Mouse (Mus musculus): ENCODE measurements at regions not wholly inside any gene's neighbourhood (a gene's known extent, or its start where the extent isn't known, plus 50 kb on each side); places are given as distances from the start of the nearest gene placed in this dataset.

GRCm38 (mm10) chr1:57272593-57272992 is 104.8 kb upstream of the 1700066M21Rik start:
- 86% methylated on average over 5 of the region's 5 CpGs for WGBS
- Histone ChIP-seq H3K9me3 (replicated peaks; ENCODE audit: control insufficient read depth, low read length, poor library complexity, severe bottlenecking) (no peaks in the 10 kb centered on the region), H3K27me3 (ENCODE audit: control insufficient read depth, insufficient read depth, low read depth, low read length) (peaks cover 7% of the 10 kb centered on the region), H3K4me2 (ENCODE audit: low read length) (no peak overlapping the region), H3K4me1 (ENCODE audit: control insufficient read depth, insufficient read depth, low read length) (no peaks in the 10 kb centered on the region), H3K9ac (ENCODE audit: low read depth, low read length) (no peak overlapping the region), H3K36me3 (ENCODE audit: control insufficient read depth, insufficient read depth, low read length) (no peaks in the 10 kb centered on the region), H3K4me3 (ENCODE audit: low read depth, low read length) (no peak overlapping the region), H3K27ac (ENCODE audit: low read length) (no peak overlapping the region)
- no peak for ATAC-seq

- no peaks in the 10 kb centered on the region for H3K27me3 ChIP-seq (ENCODE audit: control insufficient read depth, insufficient read depth, low read depth, low read length)
- no peak overlapping the region for H3K27ac ChIP-seq (ENCODE audit: low read length)
- 84% methylated on average over 3 of the region's 3 CpGs for WGBS
- no peak for ATAC-seq
- no peak overlapping the region for H3K4me2 ChIP-seq (ENCODE audit: low read length)
- no peak overlapping the region for H3K9ac ChIP-seq (ENCODE audit: low read depth, low read length)
- no peak overlapping the region for H3K4me3 ChIP-seq (ENCODE audit: low read depth, low read length)
- no peaks in the 10 kb centered on the region for H3K36me3 ChIP-seq (ENCODE audit: control insufficient read depth, insufficient read depth, low read length)
- no peaks in the 10 kb centered on the region for H3K4me1 ChIP-seq (ENCODE audit: control insufficient read depth, insufficient read depth, low read length)
- no peaks in the 10 kb centered on the region for H3K9me3 ChIP-seq (replicated peaks; ENCODE audit: control insufficient read depth, low read length, poor library complexity, severe bottlenecking)
Observed at GRCm38 (mm10) chr1:57281549-57281948, 95.9 kb upstream of the 1700066M21Rik start.

GRCm38 (mm10) chr1:57296186-57296585 is 81.2 kb upstream of the 1700066M21Rik start:
- 97% methylated on average over 1 of the region's 1 CpGs for WGBS
- no peak overlapping the region for H3K27ac ChIP-seq (ENCODE audit: low read length)
- H3K9ac ChIP-seq (ENCODE audit: low read depth, low read length) = no peak overlapping the region
- no peaks in the 10 kb centered on the region for H3K36me3 ChIP-seq (ENCODE audit: control insufficient read depth, insufficient read depth, low read length)
- no peak for ATAC-seq
- H3K9me3 ChIP-seq (replicated peaks; ENCODE audit: control insufficient read depth, low read length, poor library complexity, severe bottlenecking) = no peaks in the 10 kb centered on the region
- H3K4me3 ChIP-seq (ENCODE audit: low read depth, low read length) = no peak overlapping the region
- no peaks in the 10 kb centered on the region for H3K27me3 ChIP-seq (ENCODE audit: control insufficient read depth, insufficient read depth, low read depth, low read length)
- no peaks in the 10 kb centered on the region for H3K4me1 ChIP-seq (ENCODE audit: control insufficient read depth, insufficient read depth, low read length)
- no peak overlapping the region for H3K4me2 ChIP-seq (ENCODE audit: low read length)

GRCm38 (mm10) chr1:57298557-57298956 is 78.9 kb upstream of the 1700066M21Rik start:
- Histone ChIP-seq H3K27me3 (ENCODE audit: control insufficient read depth, insufficient read depth, low read depth, low read length) (no peaks in the 10 kb centered on the region), H3K9me3 (replicated peaks; ENCODE audit: control insufficient read depth, low read length, poor library complexity, severe bottlenecking) (no peaks in the 10 kb centered on the region), H3K4me3 (ENCODE audit: low read depth, low read length) (no peak overlapping the region), H3K9ac (ENCODE audit: low read depth, low read length) (no peak overlapping the region), H3K4me2 (ENCODE audit: low read length) (no peak overlapping the region), H3K27ac (ENCODE audit: low read length) (no peak overlapping the region), H3K4me1 (ENCODE audit: control insufficient read depth, insufficient read depth, low read length) (no peaks in the 10 kb centered on the region), H3K36me3 (ENCODE audit: control insufficient read depth, insufficient read depth, low read length) (no peaks in the 10 kb centered on the region)
- no peak for ATAC-seq
- 85% methylated on average over 5 of the region's 5 CpGs for WGBS

GRCm38 (mm10) chr1:57301260-57301979 is 76.0 kb upstream of the 1700066M21Rik start:
- Histone ChIP-seq H3K9me3 (replicated peaks; ENCODE audit: control insufficient read depth, low read length, poor library complexity, severe bottlenecking) (no peaks in the 10 kb centered on the region), H3K27ac (ENCODE audit: low read length) (no peak overlapping the region)

GRCm38 (mm10) chr1:57301980-57302331 is 75.5 kb upstream of the 1700066M21Rik start:
- Histone ChIP-seq H3K4me2 (ENCODE audit: low read length) (no peak overlapping the region), H3K9ac (ENCODE audit: low read depth, low read length) (no peak overlapping the region), H3K9me3 (replicated peaks; ENCODE audit: control insufficient read depth, low read length, poor library complexity, severe bottlenecking) (no peaks in the 10 kb centered on the region), H3K27me3 (ENCODE audit: control insufficient read depth, insufficient read depth, low read depth, low read length) (no peaks in the 10 kb centered on the region), H3K4me1 (ENCODE audit: control insufficient read depth, insufficient read depth, low read length) (no peaks in the 10 kb centered on the region), H3K36me3 (ENCODE audit: control insufficient read depth, insufficient read depth, low read length) (no peaks in the 10 kb centered on the region), H3K4me3 (ENCODE audit: low read depth, low read length) (no peak overlapping the region), H3K27ac (ENCODE audit: low read length) (no peak overlapping the region)
- ATAC-seq = no peak
- 85% methylated on average over 6 of the region's 6 CpGs for WGBS

More at GRCm38 (mm10) chr1:57301260-57301979, 76.0 kb upstream of the 1700066M21Rik start:
- no peaks in the 10 kb centered on the region for H3K4me1 ChIP-seq (ENCODE audit: control insufficient read depth, insufficient read depth, low read length)
- no peaks in the 10 kb centered on the region for H3K27me3 ChIP-seq (ENCODE audit: control insufficient read depth, insufficient read depth, low read depth, low read length)
- no peak overlapping the region for H3K4me3 ChIP-seq (ENCODE audit: low read depth, low read length)
- no peaks in the 10 kb centered on the region for H3K36me3 ChIP-seq (ENCODE audit: control insufficient read depth, insufficient read depth, low read length)
- no peak for ATAC-seq
- H3K4me2 ChIP-seq (ENCODE audit: low read length) = no peak overlapping the region
- WGBS = 68% methylated on average over 8 of the region's 8 CpGs
- no peak overlapping the region for H3K9ac ChIP-seq (ENCODE audit: low read depth, low read length)

- H3K4me2 ChIP-seq (ENCODE audit: low read length) = no peak overlapping the region
- WGBS = 92% methylated on average over 2 of the region's 2 CpGs
- no peak for ATAC-seq
Observed at GRCm38 (mm10) chr1:57304757-57305156, 72.7 kb upstream of the 1700066M21Rik start.

GRCm38 (mm10) chr1:57322535-57322934 is 54.9 kb upstream of the 1700066M21Rik start:
- Histone ChIP-seq H3K27me3 (ENCODE audit: control insufficient read depth, insufficient read depth, low read depth, low read length) (no peaks in the 10 kb centered on the region), H3K4me3 (ENCODE audit: low read depth, low read length) (no peak overlapping the region), H3K27ac (ENCODE audit: low read length) (no peak overlapping the region), H3K9ac (ENCODE audit: low read depth, low read length) (no peak overlapping the region), H3K4me2 (ENCODE audit: low read length) (no peak overlapping the region), H3K9me3 (replicated peaks; ENCODE audit: control insufficient read depth, low read length, poor library complexity, severe bottlenecking) (peaks cover 6% of the 10 kb centered on the region), H3K36me3 (ENCODE audit: control insufficient read depth, insufficient read depth, low read length) (no peaks in the 10 kb centered on the region), H3K4me1 (ENCODE audit: control insufficient read depth, insufficient read depth, low read length) (no peaks in the 10 kb centered on the region)
- ATAC-seq = no peak
- WGBS = 87% methylated on average over 2 of the region's 2 CpGs

More at GRCm38 (mm10) chr1:57304757-57305156, 72.7 kb upstream of the 1700066M21Rik start:
- H3K36me3 ChIP-seq (ENCODE audit: control insufficient read depth, insufficient read depth, low read length) = no peaks in the 10 kb centered on the region
- no peaks in the 10 kb centered on the region for H3K4me1 ChIP-seq (ENCODE audit: control insufficient read depth, insufficient read depth, low read length)
- no peak overlapping the region for H3K9ac ChIP-seq (ENCODE audit: low read depth, low read length)
- no peak overlapping the region for H3K27ac ChIP-seq (ENCODE audit: low read length)
- no peaks in the 10 kb centered on the region for H3K9me3 ChIP-seq (replicated peaks; ENCODE audit: control insufficient read depth, low read length, poor library complexity, severe bottlenecking)
- H3K4me3 ChIP-seq (ENCODE audit: low read depth, low read length) = no peak overlapping the region
- no peaks in the 10 kb centered on the region for H3K27me3 ChIP-seq (ENCODE audit: control insufficient read depth, insufficient read depth, low read depth, low read length)

GRCm38 (mm10) chr1:57323118-57323517 is 54.3 kb upstream of the 1700066M21Rik start:
- Histone ChIP-seq H3K9ac (ENCODE audit: low read depth, low read length) (no peak overlapping the region), H3K4me1 (ENCODE audit: control insufficient read depth, insufficient read depth, low read length) (no peaks in the 10 kb centered on the region), H3K36me3 (ENCODE audit: control insufficient read depth, insufficient read depth, low read length) (no peaks in the 10 kb centered on the region), H3K4me2 (ENCODE audit: low read length) (no peak overlapping the region), H3K27ac (ENCODE audit: low read length) (no peak overlapping the region), H3K9me3 (replicated peaks; ENCODE audit: control insufficient read depth, low read length, poor library complexity, severe bottlenecking) (peaks cover 3% of the 10 kb centered on the region), H3K4me3 (ENCODE audit: low read depth, low read length) (no peak overlapping the region), H3K27me3 (ENCODE audit: control insufficient read depth, insufficient read depth, low read depth, low read length) (no peaks in the 10 kb centered on the region)
- ATAC-seq = no peak
- WGBS = 84% methylated on average over 2 of the region's 2 CpGs
